Mouse (Mus musculus) embryonic stem cell, embryonic (primary cell): ENCODE data around the gene Ctnnbl1.

Source experiments
- CTCF ChIA-PET, 4 experiments: fragments of 300-600 bp in 2 of 4; fragments of 350-600 bp in 2 of 4; sonication (Branson Sonifier 250); formaldehyde crosslinking; loops; one replicate each; lab custom pipeline; 2022; ENCODE audit warnings: inconsistent platforms in 2 of 4; lab: Charles Lee
- POLR2A ChIA-PET, 4 experiments: fragments of 300-600 bp in 2 of 4; fragments of 350-600 bp in 2 of 4; sonication (Branson Sonifier 250); formaldehyde crosslinking; loops; one replicate each; lab custom pipeline; 2022; ENCODE audit warnings: antibody characterized with exemption in 4 of 4, inconsistent platforms in 1 of 4; lab: Charles Lee

Ctnnbl1 gene

GRCm38 (mm10) chr2:157802666-157803065 lies 65.5 kb downstream of the Ctnnbl1 start:
- ChIA-PET CTCF (interaction anchor here in 1 of 4 experiments (0.6 kb wide), 1 partner anchor 56 kb away, joined by 3 read pairs; no protein-coding TSS in a partner anchor), POLR2A (no interaction called here)

GRCm38 (mm10) chr2:157804388-157804787 lies 67.2 kb downstream of the Ctnnbl1 start:
- ChIA-PET CTCF (no interaction called here), POLR2A (interaction anchor here in 1 of 4 experiments (0.6 to 1.9 kb wide), 3 partner anchors 36 to 1261 kb away, joined by 3 to 7 read pairs (median 7); partner anchors contain the start of gene Ctnnbl1)

GRCm38 (mm10) chr2:157805091-157805490 lies 67.9 kb downstream of the Ctnnbl1 start:
- POLR2A ChIA-PET, result interaction anchor here in 2 of 4 experiments (0.8 to 1.9 kb wide), 4 partner anchors 9 to 68 kb away, joined by 3 to 7 read pairs (median 5); partner anchors contain the start of gene Ctnnbl1 (in 1 of the 2)

DNA sequence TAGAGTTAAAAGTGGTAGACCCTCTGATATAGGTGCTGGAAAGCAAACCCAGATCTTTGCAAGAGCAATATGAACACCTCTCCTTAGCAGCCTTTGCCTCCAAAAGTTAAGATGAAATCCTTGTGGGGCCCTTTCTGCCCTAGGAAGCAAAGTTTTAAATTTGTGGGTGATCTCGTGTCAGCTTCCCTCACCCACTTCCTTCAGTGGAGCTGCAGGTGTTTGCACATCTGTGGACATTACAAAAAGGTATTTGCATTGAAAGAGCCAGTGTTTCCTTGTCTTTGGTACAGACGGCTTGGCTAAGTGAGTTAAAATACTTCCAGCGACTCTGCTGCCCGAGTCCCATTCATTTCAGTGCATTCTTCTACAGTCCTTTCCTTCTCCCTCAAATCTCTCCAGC lies 69.9 kb downstream of the Ctnnbl1 start:
- POLR2A ChIA-PET, result interaction anchor here in 2 of 4 experiments (1.0 to 1.6 kb wide), 4 partner anchors 11 to 33 kb away, joined by 3 to 5 read pairs (median 4); no protein-coding TSS in a partner anchor
- CTCF ChIA-PET, result interaction anchor here in 1 of 4 experiments (0.7 kb wide), 2 partner anchors 113 to 806 kb away, joined by 3 read pairs; no protein-coding TSS in a partner anchor

More at GRCm38 (mm10) chr2:157805091-157805490, 67.9 kb downstream of the Ctnnbl1 start:
- CTCF ChIA-PET, result no interaction called here

DNA sequence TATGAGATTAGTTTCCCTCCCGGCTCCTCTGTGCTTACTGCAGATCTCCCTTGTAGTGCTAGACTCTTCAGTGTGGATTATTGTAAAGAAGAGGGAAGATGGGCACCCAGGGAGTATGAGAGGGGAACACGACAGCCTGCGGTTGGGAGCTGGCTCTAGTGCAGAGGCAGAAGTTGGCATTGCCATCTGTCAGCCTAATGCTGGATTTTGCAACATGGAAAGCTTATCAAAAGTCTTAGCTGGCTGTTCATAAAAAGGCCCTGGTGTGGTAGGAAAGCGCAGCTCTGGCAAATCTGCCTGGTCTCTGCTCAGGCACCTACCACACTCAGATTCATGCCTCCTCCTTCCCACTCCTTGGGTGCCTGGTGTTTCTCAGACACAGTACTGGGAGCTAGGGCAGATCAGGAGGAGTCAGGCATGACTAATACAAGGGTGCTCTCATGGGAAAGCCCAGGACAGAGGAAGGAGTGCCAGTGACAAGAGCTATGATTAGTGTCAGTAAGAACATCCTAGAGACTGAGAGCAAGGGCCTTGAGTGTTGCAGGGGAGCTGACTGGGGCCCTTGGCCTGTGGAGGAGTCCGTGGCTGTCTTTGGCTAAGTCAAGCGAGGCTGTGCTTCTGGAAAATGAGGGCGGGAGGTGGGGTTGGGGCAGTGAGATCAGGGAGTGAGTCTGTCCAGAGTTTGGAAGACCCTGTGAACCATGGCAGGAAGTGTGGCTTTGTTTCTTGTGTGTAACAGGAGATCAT lies 70.6 kb downstream of the Ctnnbl1 start:
- POLR2A ChIA-PET, result interaction anchor here in 1 of 4 experiments (1.4 to 1.6 kb wide), 2 partner anchors 17 to 33 kb away, joined by 4 to 5 read pairs; no protein-coding TSS in a partner anchor
- CTCF ChIA-PET, result interaction anchor here in 1 of 4 experiments (0.7 kb wide), 1 partner anchor 113 kb away, joined by 3 read pairs; no protein-coding TSS in a partner anchor

DNA sequence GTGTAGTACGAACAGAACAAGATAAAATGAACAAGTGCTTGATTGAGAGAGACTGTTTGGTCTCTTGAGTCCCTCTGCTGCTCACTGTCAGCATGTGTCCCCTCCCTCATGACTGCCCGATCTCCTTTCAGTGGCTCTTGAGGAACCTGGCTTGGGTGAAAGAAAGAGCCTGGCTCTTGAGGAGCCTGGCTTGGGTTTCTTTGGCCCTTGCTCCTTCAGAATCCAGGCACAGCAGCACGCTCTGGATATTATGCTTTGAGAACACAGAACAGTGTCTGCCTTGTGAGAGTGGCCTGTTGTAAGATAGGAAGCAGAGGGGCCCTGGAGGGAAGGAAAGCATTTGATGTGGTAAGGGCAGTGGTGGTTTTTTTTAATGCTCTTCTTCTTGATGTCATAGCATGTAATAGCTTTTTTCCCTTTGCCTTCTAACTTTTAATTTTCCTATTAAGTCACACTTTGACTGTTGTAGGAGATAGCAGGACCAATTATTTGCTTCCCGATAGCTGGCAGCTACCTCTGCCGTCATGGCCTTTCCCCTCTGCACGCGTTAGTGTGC lies 71.2 kb downstream of the Ctnnbl1 start:
- CTCF ChIA-PET, result no interaction called here
- POLR2A ChIA-PET, result interaction anchor here in 1 of 4 experiments (0.9 kb wide), 1 partner anchor 83 kb away, joined by 4 read pairs; no protein-coding TSS in a partner anchor

GRCm38 (mm10) chr2:157809341-157809740 lies 72.1 kb downstream of the Ctnnbl1 start:
- CTCF ChIA-PET, result no interaction called here
- POLR2A ChIA-PET, result interaction anchor here in 2 of 4 experiments (0.9 to 1.7 kb wide), 4 partner anchors 9 to 82 kb away, joined by 3 to 4 read pairs (median 4); no protein-coding TSS in a partner anchor

DNA sequence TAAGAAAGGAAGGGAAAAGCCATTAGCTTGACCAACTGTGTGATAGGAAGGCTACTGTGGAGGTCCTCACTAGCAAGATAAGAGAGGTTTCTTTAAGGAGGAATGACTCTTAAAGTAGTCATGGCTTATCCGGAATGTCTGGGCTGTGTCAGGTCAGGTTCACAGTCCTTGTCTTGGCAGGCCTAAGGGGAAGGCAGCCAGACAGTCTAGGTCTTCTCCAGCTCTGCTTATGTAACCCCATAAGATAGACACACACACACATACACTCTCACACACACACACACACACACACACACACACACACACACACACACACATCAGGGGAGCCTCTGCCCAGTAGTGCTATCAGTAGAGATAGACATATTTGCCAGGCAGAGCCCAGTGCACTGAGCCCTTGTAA lies 73.5 kb downstream of the Ctnnbl1 start:
- POLR2A ChIA-PET, result interaction anchor here in 1 of 4 experiments (3.2 kb wide), 1 partner anchor 12 kb away, joined by 13 read pairs; no protein-coding TSS in a partner anchor
- CTCF ChIA-PET, result no interaction called here

DNA sequence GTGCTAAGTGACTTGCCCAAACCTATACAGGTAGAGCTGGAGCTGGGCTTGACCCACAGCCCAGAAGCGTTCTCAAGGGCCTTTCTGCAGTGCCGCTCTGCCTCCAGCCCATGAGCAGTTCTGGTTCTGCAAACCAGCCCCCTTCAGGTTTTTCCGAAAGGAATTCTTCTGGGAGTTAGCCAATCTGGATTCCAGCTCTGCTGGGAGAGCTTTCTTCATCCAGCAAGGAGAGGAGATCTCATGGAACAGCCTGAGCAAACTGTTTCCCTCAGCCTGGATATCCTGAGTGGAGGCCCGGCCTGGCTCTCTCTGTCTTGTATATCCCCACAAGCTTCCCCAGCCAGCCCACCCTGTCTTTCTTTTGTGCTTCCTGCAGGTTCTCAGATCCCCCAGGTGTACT lies 75.9 kb downstream of the Ctnnbl1 start:
- ChIA-PET POLR2A (interaction anchor here in 2 of 4 experiments (0.5 to 12.8 kb wide), 6 partner anchors 9 to 1015 kb away, joined by 3 to 122 read pairs (median 6); no protein-coding TSS in a partner anchor), CTCF (no interaction called here)

- ChIA-PET POLR2A (interaction anchor here in 3 of 4 experiments (0.5 to 12.8 kb wide), 9 partner anchors 8 to 380 kb away, joined by 3 to 122 read pairs (median 3); no protein-coding TSS in a partner anchor), CTCF (interaction anchor here in 2 of 4 experiments (0.5 to 0.6 kb wide), 2 partner anchors 76 to 143 kb away, joined by 4 to 5 read pairs; no protein-coding TSS in a partner anchor)
These were observed 77.1 kb downstream of the Ctnnbl1 start for GRCm38 (mm10) chr2:157814116-157814964.

DNA sequence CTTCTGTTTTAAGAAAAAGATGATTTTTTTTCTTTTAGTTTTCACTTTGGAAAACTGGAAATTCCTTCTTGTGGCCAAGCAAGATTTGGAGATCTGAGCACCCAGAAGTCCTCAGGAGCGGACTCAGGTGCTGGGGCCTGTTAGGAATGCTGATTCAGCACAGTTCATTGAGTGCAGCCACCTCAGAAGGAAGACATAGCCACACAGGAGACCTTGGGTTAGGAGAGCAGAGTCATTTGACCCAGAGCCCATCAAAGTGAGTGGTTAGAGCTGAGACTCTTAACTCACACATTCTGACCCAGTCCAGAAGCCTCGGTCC lies 77.7 kb downstream of the Ctnnbl1 start:
- CTCF ChIA-PET, result no interaction called here
- POLR2A ChIA-PET, result interaction anchor here in 3 of 4 experiments (0.6 to 12.8 kb wide), 5 partner anchors 9 to 181 kb away, joined by 3 to 122 read pairs (median 4); no protein-coding TSS in a partner anchor

DNA sequence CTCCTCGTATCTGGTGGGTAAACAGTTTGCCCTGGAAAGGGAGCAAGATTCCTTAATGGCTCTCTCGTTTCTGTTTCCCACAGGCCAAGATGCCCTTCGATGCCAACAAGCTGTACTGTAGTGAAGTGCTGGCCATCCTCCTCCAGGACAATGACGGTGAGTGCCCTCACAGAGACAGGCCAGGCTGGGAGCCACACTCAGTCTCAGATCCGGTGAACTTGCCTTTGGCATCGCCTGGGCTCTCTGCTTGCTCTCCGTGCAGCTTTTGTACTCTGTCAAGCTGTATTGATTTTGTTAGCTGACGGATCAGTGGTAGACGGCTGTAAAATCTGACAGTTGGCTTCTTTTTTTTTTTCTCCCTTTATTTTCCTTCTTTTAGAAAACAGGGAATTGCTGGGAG lies 80.5 kb downstream of the Ctnnbl1 start:
- ChIA-PET CTCF (interaction anchor here in 2 of 4 experiments (0.5 to 0.6 kb wide), 2 partner anchors 52 to 101 kb away, joined by 3 to 5 read pairs; no protein-coding TSS in a partner anchor), POLR2A (interaction anchor here in 3 of 4 experiments (0.8 to 12.8 kb wide), 10 partner anchors 8 to 100 kb away, joined by 3 to 122 read pairs (median 4); no protein-coding TSS in a partner anchor)

GRCm38 (mm10) chr2:157818576-157819320 lies 81.5 kb downstream of the Ctnnbl1 start:
- POLR2A ChIA-PET, result interaction anchor here in 3 of 4 experiments (0.5 to 12.8 kb wide), 20 partner anchors 9 to 1371 kb away, joined by 3 to 122 read pairs (median 4); no protein-coding TSS in a partner anchor
- CTCF ChIA-PET, result interaction anchor here in 1 of 4 experiments (0.6 to 1.2 kb wide), 2 partner anchors 24 to 529 kb away, joined by 3 read pairs; no protein-coding TSS in a partner anchor

- ChIA-PET CTCF (interaction anchor here in 2 of 4 experiments (0.7 to 1.2 kb wide), 2 partner anchors 21 to 528 kb away, joined by 3 read pairs; no protein-coding TSS in a partner anchor), POLR2A (interaction anchor here in 3 of 4 experiments (0.5 to 12.8 kb wide), 15 partner anchors 8 to 389 kb away, joined by 3 to 122 read pairs (median 4); no protein-coding TSS in a partner anchor)
These were observed 82.2 kb downstream of the Ctnnbl1 start for GRCm38 (mm10) chr2:157819401-157819800.

DNA sequence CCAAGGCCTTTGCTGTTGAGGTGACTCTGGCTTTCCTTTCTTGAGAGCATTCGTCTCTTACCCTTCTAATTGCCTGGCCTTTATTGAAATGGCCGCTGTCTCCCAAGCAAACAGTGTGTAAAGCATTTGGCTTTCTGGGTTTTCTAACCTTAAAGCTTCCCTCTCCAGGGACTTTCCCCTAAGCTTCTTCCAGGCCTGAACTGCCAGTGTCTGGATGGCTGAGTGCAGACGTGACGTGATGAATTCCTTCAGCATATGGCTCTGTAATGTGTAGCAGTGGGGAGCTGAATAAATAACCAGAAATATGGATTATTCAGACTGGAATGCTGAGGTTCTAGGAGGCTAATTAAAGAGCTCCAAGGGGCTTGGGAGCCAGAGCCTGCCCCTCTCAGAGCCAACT lies 84.1 kb downstream of the Ctnnbl1 start:
- POLR2A ChIA-PET, result interaction anchor here in 3 of 4 experiments (0.6 to 12.8 kb wide), 9 partner anchors 9 to 390 kb away, joined by 3 to 122 read pairs (median 3); no protein-coding TSS in a partner anchor
- CTCF ChIA-PET, result interaction anchor here in 2 of 4 experiments (0.6 kb wide), 2 partner anchors 745 to 877 kb away, joined by 3 to 5 read pairs; no protein-coding TSS in a partner anchor

DNA sequence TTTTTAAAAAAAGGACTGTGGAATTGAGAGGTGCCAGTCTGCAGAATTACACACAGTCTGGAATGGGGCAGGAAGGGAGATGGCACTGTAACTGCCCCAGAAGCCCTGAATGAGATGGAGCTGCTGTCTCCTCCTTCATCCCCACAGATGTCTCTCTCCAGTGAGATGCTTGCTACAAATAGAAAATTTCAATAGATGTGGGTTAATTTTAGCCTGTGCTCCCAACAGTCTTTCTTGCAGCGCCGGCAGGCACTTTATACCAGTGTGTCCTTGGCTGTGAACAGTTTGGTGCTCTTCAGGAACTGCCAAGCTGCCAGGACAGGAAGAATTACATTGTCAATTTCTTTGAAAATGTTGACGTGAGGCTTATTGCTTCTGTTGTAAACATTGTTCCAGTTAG lies 86.3 kb downstream of the Ctnnbl1 start:
- POLR2A ChIA-PET, result interaction anchor here in 3 of 4 experiments (0.6 to 12.8 kb wide), 14 partner anchors 10 to 533 kb away, joined by 3 to 122 read pairs (median 5); no protein-coding TSS in a partner anchor
- CTCF ChIA-PET, result no interaction called here
